Mouse (Mus musculus) cerebellum, adult (tissue): ENCODE data around the gene Krt90.
"Not testable (repeated sequence)": the region's sequence is repeated elsewhere in the genome, so short reads cannot be mapped to it uniquely, and the experiment has no call there.

Experiments used
- ATAC-seq: cut with Nextera tagmentation; 2 replicates; pipeline ENCODE4 v1.9.2; 2017; ENCODE audit warnings: mild to moderate bottlenecking, moderate library complexity, mixed read lengths; ENCODE audit not compliant: insufficient number of reproducible peaks, low FRiP score, low TSS enrichment

The Krt90 gene

DNA sequence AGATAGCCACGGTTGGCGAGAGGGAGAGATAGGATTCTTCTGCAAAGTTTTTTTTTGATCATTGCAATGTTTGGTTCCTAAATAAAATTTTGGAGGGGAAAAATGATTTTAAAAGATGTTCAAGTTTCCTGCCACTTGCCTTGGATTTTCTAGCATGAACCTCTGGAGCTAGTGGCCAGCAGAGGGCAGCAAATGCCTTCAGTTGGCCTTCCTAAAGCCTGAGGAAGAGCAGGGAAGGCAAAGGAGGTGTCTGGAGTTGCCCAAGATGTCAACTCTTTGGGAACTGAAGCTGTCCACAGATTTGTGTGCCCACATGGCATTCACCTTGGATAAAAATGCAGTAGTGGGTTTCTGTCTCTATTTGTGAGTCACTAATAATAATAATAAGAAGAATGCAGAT, 43.0 kb downstream of the Krt90 start:
- no peak for ATAC-seq

DNA sequence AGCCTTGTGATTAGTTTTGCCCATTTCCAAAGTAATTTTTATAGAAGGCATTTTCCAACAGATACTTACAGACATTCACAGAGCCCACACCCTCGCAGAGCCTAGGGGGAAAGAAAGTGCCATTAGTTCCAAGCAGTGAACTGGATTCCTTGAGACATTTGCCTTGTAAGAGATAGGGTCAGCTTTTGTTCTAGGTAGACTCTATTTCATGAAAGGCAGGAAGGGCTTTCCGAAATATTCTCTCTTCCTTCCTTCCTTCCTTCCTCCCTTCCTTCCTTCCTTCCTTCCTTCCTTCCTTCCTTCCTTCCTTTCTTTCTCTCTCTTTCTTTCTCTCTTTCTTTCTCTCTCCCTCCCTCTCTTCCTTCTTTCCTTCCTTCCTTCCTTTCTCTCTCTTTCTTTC, 45.6 kb downstream of the Krt90 start, which contains the start of gene Gm49425:
Gene Gm49425 (minus strand): TSS at position 101 of the 400 bp plus-strand sequence.
- ATAC-seq: not testable (repeated sequence)

DNA sequence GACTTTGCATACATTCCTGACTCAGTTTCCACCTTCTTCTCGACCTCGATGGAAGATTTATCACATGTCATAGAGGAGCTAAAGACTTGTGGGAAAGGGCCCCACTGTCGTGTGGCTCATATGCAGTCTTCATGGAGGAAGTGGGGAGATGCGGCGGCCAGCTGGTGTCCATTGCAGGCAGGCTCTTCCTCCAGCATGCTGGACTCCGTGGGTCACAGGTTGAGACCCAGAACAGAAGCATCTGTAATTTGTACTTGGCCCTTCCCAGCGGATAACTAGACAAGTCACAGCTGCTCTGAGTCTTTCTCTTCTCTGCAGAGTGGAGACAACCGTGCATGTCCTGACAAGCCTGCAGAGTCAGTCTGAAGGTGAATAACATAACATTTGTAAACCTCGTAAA, 54.5 kb downstream of the Krt90 start:
- no peak for ATAC-seq

DNA sequence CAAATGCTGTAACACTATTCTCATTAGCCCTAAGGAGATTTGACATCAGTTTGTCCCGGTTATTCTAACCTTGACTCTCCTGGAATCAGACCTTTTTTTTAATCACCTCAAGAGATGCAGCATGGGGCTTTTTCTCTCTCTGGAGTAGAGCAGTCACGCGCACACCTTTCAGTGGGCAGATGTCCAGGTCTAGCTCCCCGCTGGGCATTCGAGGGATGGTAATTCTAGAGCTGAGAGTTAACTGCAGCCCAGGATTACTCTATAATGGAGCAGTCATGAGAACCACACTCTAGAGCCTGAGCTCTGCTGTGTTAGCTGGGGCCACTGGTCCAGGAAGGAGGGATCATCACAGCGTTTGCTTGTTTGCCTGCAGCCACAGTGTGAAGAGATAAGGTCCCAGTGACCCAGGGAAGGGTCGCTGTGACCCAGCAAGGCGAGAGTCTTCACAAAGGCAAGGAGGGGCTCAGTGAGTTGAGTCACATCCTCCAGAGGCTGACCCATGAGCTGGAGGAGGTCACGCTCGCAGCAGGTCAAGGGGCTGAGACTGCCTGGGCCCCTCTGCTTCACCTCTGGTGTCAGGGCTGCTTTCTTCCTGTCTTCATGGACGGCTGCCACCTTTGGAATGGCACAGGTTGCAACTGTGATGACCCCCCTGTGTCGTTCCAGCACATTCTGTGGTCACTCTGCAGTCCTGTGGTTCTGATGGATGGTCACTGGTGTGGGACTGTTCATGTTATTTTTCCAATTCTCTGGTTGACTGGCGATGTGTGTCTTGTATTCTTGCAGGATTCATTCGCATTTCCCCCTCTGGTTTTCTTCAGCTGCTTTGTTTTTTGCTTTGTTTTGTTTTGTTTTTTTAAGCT, 55.6 kb downstream of the Krt90 start:
- ATAC-seq: no peak
